Mouse (Mus musculus) frontal cortex, adult (tissue): ENCODE measurements at regions not wholly inside any gene's neighbourhood (a gene's known extent, or its start where the extent isn't known, plus 50 kb on each side); places are given as distances from the start of the nearest gene placed in this dataset.
A peak's percentile ranks its signal among the peaks of the same experiment; 100 is the strongest.

Experiments
- ATAC-seq: cut with Nextera tagmentation; 2 replicates; pipeline ENCODE4 v1.9.2; 2017; ENCODE audit warnings: mild to moderate bottlenecking, moderate library complexity, mixed read lengths; ENCODE audit not compliant: low TSS enrichment

GRCm38 (mm10) chr13:30600194-30600593, 55.0 kb upstream of the Uqcrfs1 start:
- no peak for ATAC-seq

- ATAC-seq = no peak
Measured at GRCm38 (mm10) chr13:30600625-30601407, 55.7 kb upstream of the Uqcrfs1 start.

GRCm38 (mm10) chr13:30603936-30604335, 55.9 kb upstream of the Dusp22 start:
- peak; percentile 74 for ATAC-seq

GRCm38 (mm10) chr13:30607343-30607742, 52.5 kb upstream of the Dusp22 start:
- ATAC-seq = no peak

- ATAC-seq = peak; percentile 92
Measured at GRCm38 (mm10) chr13:30607881-30608280, 51.9 kb upstream of the Dusp22 start.

- ATAC-seq = no peak
Measured at GRCm38 (mm10) chr13:30609784-30610183, 50.0 kb upstream of the Dusp22 start.
